Mouse (Mus musculus) neural tube, embryonic 11.5 days (tissue): ENCODE measurements around the gene Edem1. TPM values are rescaled to one million over a fixed set of nuclear protein-coding genes. Genes with fewer than 3 reads are reported as not detected.

Source experiments
- ATAC-seq: fragments of 200-750 bp; cut with Nextera tagmentation; 2 replicates; pipeline ENCODE4 v1.8.0; 2017; ENCODE audit warnings: moderate number of reproducible peaks, mild to moderate bottlenecking, moderate TSS enrichment, moderate library complexity; ENCODE audit not compliant: insufficient read depth, low FRiP score, low TSS enrichment
- DNase-seq: peaks from one replicate; pipeline ENCODE4 v3.0.0-alpha.2; 2015; ENCODE audit warnings: low spot score
- H3K27ac ChIP-seq: fragments of 300-500 bp; sonication (generic); 2 replicates; pipeline ENCODE4 v1.5.1; 2014; ENCODE audit warnings: low read depth, mild to moderate bottlenecking, low read length
- H3K27me3 ChIP-seq: fragments of 300-500 bp; sonication (generic); 2 replicates; pipeline ENCODE4 v1.6.1; 2014; ENCODE audit warnings: mild to moderate bottlenecking, low read length, mixed read lengths; ENCODE audit not compliant: control insufficient read depth, insufficient read depth
- H3K36me3 ChIP-seq: fragments of 300-500 bp; sonication (generic); 2 replicates; pipeline ENCODE4 v1.6.1; 2014; ENCODE audit warnings: mild to moderate bottlenecking, low read length, moderate library complexity, mixed read lengths; ENCODE audit not compliant: control insufficient read depth, insufficient read depth
- H3K4me1 ChIP-seq: fragments of 300-500 bp; sonication (generic); 2 replicates; pipeline ENCODE4 v1.6.1; 2014; ENCODE audit warnings: low read length, mixed read lengths; ENCODE audit not compliant: control insufficient read depth, insufficient read depth
- H3K4me2 ChIP-seq: fragments of 300-500 bp; sonication (generic); 2 replicates; pipeline ENCODE4 v1.6.1; 2014; ENCODE audit warnings: low read depth, mild to moderate bottlenecking, moderate library complexity
- H3K4me3 ChIP-seq: fragments of 300-500 bp; sonication (generic); 2 replicates; pipeline ENCODE4 v1.5.1; 2014; ENCODE audit warnings: low read depth, low read length
- H3K9ac ChIP-seq: fragments of 300-500 bp; sonication (generic); 2 replicates; pipeline ENCODE4 v1.6.1; 2014; ENCODE audit warnings: mild to moderate bottlenecking, low read length
- H3K9me3 ChIP-seq: fragments of 300-500 bp; sonication (generic); 2 replicates; pipeline ENCODE4 v1.6.1; 2016; ENCODE audit warnings: low read length; ENCODE audit not compliant: control insufficient read depth
- WGBS: fragments of 180-500 bp; shearing (Covaris S2); extraction: QIAGEN DNeasy Blood & Tissue Kit; methylation state at CpG from one replicate; pipeline ENCODE4 v1.1.7; 2014; 5-methylcytosine and 5-hydroxymethylcytosine counted together
- polyA plus RNA-seq: library from polyadenylated mRNA; unstranded; fragments of >200 nt; fragmentation: Nextera tagmentation; extraction: Ambion mirVana; gene quantifications from 2 replicates; pipeline ENCODE4 v1.2.1, GENCODE M21; 2014

The Edem1 gene
- polyA plus RNA-seq, 1 experiment from 2014 or later, result 23.6 TPM

- ATAC-seq (no peak), DNase-seq (no peak)
- no peaks in the 10 kb centered on the region for H3K4me1 ChIP-seq
- no peaks in the 10 kb centered on the region for H3K27me3 ChIP-seq
- no peak overlapping the region for H3K9ac ChIP-seq
- H3K9me3 ChIP-seq, result no peaks in the 10 kb centered on the region
- WGBS, result 93% methylated on average over 1 of the region's 1 CpGs
- H3K27ac ChIP-seq, result no peak overlapping the region
- no peak overlapping the region for H3K4me2 ChIP-seq
- H3K36me3 ChIP-seq, result no peaks in the 10 kb centered on the region
- H3K4me3 ChIP-seq, result no peak overlapping the region
Observed at GRCm38 (mm10) chr6:108875344-108875743, 46.9 kb downstream of the Edem1 start.

- H3K4me3 ChIP-seq, result no peak overlapping the region
- WGBS, result 56% methylated on average over 5 of the region's 5 CpGs
- H3K27me3 ChIP-seq, result no peaks in the 10 kb centered on the region
- no peak overlapping the region for H3K4me2 ChIP-seq
- no peaks in the 10 kb centered on the region for H3K36me3 ChIP-seq
- ATAC-seq (no peak), DNase-seq (no peak)
- no peak overlapping the region for H3K9ac ChIP-seq
- H3K4me1 ChIP-seq, result no peaks in the 10 kb centered on the region
- H3K27ac ChIP-seq, result no peak overlapping the region
- no peaks in the 10 kb centered on the region for H3K9me3 ChIP-seq
Observed at GRCm38 (mm10) chr6:108876052-108876451, 47.6 kb downstream of the Edem1 start.

GRCm38 (mm10) chr6:108876486-108876885 is 48.0 kb downstream of the Edem1 start:
- ATAC-seq (no peak), DNase-seq (no peak)
- no peaks in the 10 kb centered on the region for H3K9me3 ChIP-seq
- no peak overlapping the region for H3K9ac ChIP-seq
- no peaks in the 10 kb centered on the region for H3K4me1 ChIP-seq
- 71% methylated on average over 1 of the region's 2 CpGs for WGBS
- no peaks in the 10 kb centered on the region for H3K27me3 ChIP-seq
- H3K36me3 ChIP-seq, result no peaks in the 10 kb centered on the region
- H3K4me2 ChIP-seq, result no peak overlapping the region
- no peak overlapping the region for H3K4me3 ChIP-seq
- no peak overlapping the region for H3K27ac ChIP-seq

GRCm38 (mm10) chr6:108880368-108881013 is 52.0 kb downstream of the Edem1 start:
- WGBS, result 83% methylated on average over 4 of the region's 4 CpGs
- no peak overlapping the region for H3K27ac ChIP-seq

GRCm38 (mm10) chr6:108881074-108881473 is 52.6 kb downstream of the Edem1 start:
- H3K36me3 ChIP-seq, result no peaks in the 10 kb centered on the region
- no peak overlapping the region for H3K27ac ChIP-seq
- no peak overlapping the region for H3K4me2 ChIP-seq
- 96% methylated on average over 4 of the region's 4 CpGs for WGBS
- H3K27me3 ChIP-seq, result no peaks in the 10 kb centered on the region
- no peak for DNase-seq
- H3K9ac ChIP-seq, result no peak overlapping the region
- H3K4me3 ChIP-seq, result no peak overlapping the region
- H3K9me3 ChIP-seq, result no peaks in the 10 kb centered on the region
- no peaks in the 10 kb centered on the region for H3K4me1 ChIP-seq
- no peak for ATAC-seq

More at GRCm38 (mm10) chr6:108880368-108881013, 52.0 kb downstream of the Edem1 start:
- no peaks in the 10 kb centered on the region for H3K9me3 ChIP-seq
- no peaks in the 10 kb centered on the region for H3K36me3 ChIP-seq
- ATAC-seq (no peak), DNase-seq (no peak)
- H3K27me3 ChIP-seq, result no peaks in the 10 kb centered on the region
- H3K4me3 ChIP-seq, result no peak overlapping the region
- H3K4me2 ChIP-seq, result no peak overlapping the region
- no peak overlapping the region for H3K9ac ChIP-seq
- H3K4me1 ChIP-seq, result no peaks in the 10 kb centered on the region

GRCm38 (mm10) chr6:108883826-108884225 is 55.4 kb downstream of the Edem1 start:
- Histone ChIP-seq H3K4me1 (no peaks in the 10 kb centered on the region), H3K27me3 (no peaks in the 10 kb centered on the region), H3K9ac (no peak overlapping the region), H3K27ac (no peak overlapping the region), H3K9me3 (no peaks in the 10 kb centered on the region), H3K4me3 (no peak overlapping the region), H3K36me3 (no peaks in the 10 kb centered on the region), H3K4me2 (no peak overlapping the region)
- no peak for DNase-seq
- WGBS, result 91% methylated on average over 2 of the region's 2 CpGs
- no peak for ATAC-seq

- Histone ChIP-seq H3K4me2 (no peak overlapping the region), H3K4me1 (no peaks in the 10 kb centered on the region), H3K36me3 (no peaks in the 10 kb centered on the region), H3K4me3 (no peak overlapping the region), H3K9me3 (no peaks in the 10 kb centered on the region), H3K27me3 (no peaks in the 10 kb centered on the region), H3K9ac (no peak overlapping the region), H3K27ac (no peak overlapping the region)
- ATAC-seq (no peak), DNase-seq (no peak)
- WGBS, result 71% methylated on average over 5 of the region's 5 CpGs
Observed at GRCm38 (mm10) chr6:108884603-108885002, 56.2 kb downstream of the Edem1 start.

- 78% methylated on average over 4 of the region's 4 CpGs for WGBS
- Histone ChIP-seq H3K4me3 (no peak overlapping the region), H3K36me3 (no peaks in the 10 kb centered on the region), H3K4me1 (no peaks in the 10 kb centered on the region), H3K27me3 (no peaks in the 10 kb centered on the region), H3K27ac (no peak overlapping the region), H3K9me3 (no peaks in the 10 kb centered on the region), H3K9ac (no peak overlapping the region), H3K4me2 (no peak overlapping the region)
- ATAC-seq, result no peak
- DNase-seq, result no peak
Observed at GRCm38 (mm10) chr6:108886346-108886745, 57.9 kb downstream of the Edem1 start.

GRCm38 (mm10) chr6:108892589-108892988 is 64.1 kb downstream of the Edem1 start:
- H3K9me3 ChIP-seq, result no peaks in the 10 kb centered on the region
- no peak overlapping the region for H3K4me2 ChIP-seq
- no peaks in the 10 kb centered on the region for H3K4me1 ChIP-seq
- WGBS, result 87% methylated on average over 5 of the region's 5 CpGs
- no peak for DNase-seq
- H3K27ac ChIP-seq, result no peak overlapping the region
- no peak for ATAC-seq
- no peaks in the 10 kb centered on the region for H3K27me3 ChIP-seq
- H3K36me3 ChIP-seq, result no peaks in the 10 kb centered on the region
- no peak overlapping the region for H3K4me3 ChIP-seq
- no peak overlapping the region for H3K9ac ChIP-seq
